In the genomic region with DNA sequence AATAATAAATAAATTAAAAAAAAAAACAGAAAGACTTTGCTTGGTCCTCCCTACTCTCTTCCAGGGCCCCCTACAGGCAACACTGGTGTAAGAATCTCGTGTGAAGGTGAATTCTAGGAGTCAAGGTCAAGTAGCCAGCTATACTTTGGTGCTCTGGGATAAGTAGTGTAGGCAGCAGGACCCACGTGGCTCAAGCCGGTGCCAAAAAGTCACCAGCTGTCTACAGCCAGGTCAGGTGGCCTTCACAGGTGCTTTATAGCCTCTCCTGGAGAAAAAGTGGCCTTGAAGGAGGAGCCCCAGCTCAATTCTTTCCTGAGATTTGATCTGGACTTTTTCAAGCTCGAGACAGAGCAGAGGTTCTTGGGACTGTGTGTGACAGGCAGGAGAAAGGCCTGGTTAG, we compare ENCODE assay signal across 17 mouse cellular contexts. TPM values are rescaled to one million over a fixed set of nuclear protein-coding genes. Genes with fewer than 3 reads are reported as not detected.
DNase-seq lines count a peak whose midpoint lies in the region; ATAC-seq and TF ChIP-seq lines count a peak whose summit lies in the region.
"Had no signal": no experiment of that assay in that cellular context is flagged by ENCODE, and none has a peak within 500 bp of the region (broad histone marks: within the 10 kb centered on the region; RNA-seq: fewer than 3 reads in every experiment).

No protein-coding gene starts in this region.

- 76% methylated on average over 4 of the region's 4 CpGs for WGBS in kidney, adult 2 months
- 71% methylated on average over 4 of the region's 4 CpGs for WGBS in kidney, embryonic 16.5 days
- 75% methylated on average over 4 of the region's 4 CpGs for WGBS in embryonic facial prominence, embryonic 15.5 days
- WGBS in stomach, postnatal 0 days: 76% methylated on average over 4 of the region's 4 CpGs

- H3K9me3 ChIP-seq in kidney, embryonic 16.5 days (ENCODE audit: low read length): no peaks in the 10 kb centered on the region
- H3K9me3 ChIP-seq in embryonic facial prominence, embryonic 15.5 days (replicated peaks): no peaks in the 10 kb centered on the region
- no peaks in the 10 kb centered on the region for H3K9me3 ChIP-seq in stomach, postnatal 0 days (ENCODE audit: control insufficient read depth, low read length)
- H3K9me3 ChIP-seq: midbrain, embryonic 12.5 days had no signal

- no peak for TF ChIP-seq EP300 in stomach, postnatal 0 days (optimal IDR thresholded peaks at IDR 0.05)

- no peak overlapping the region for H3K9ac ChIP-seq in kidney, embryonic 16.5 days (replicated peaks; ENCODE audit: low read length)
- H3K9ac ChIP-seq in embryonic facial prominence, embryonic 15.5 days: no peak overlapping the region
- no peak overlapping the region for H3K9ac ChIP-seq in stomach, postnatal 0 days (ENCODE audit: low read length)
- H3K9ac ChIP-seq: midbrain, embryonic 12.5 days had no signal

- no peak overlapping the region for H3K4me3 ChIP-seq in kidney, adult 2 months (ENCODE audit: insufficient read depth, low read depth, low read length)
- no peak overlapping the region for H3K4me3 ChIP-seq in kidney, embryonic 16.5 days (ENCODE audit: low read length)
- no peak overlapping the region for H3K4me3 ChIP-seq in embryonic facial prominence, embryonic 15.5 days (replicated peaks)
- no peak overlapping the region for H3K4me3 ChIP-seq in stomach, postnatal 0 days (ENCODE audit: low read depth, low read length)
- H3K4me3 ChIP-seq: gastrocnemius, adult 2 months had no signal

- no peak for TF ChIP-seq POLR2A in kidney, adult 2 months (IDR thresholded peaks at IDR 0.05; ENCODE audit: low read depth, low read length)

- ATAC-seq in kidney, embryonic 16.5 days (ENCODE audit: low FRiP score, low TSS enrichment): no peak
- no peak for ATAC-seq in embryonic facial prominence, embryonic 15.5 days (ENCODE audit: insufficient number of reproducible peaks, low FRiP score, low TSS enrichment, low read depth)
- ATAC-seq in stomach, postnatal 0 days (ENCODE audit: low FRiP score, low TSS enrichment): no peak
- ATAC-seq: forebrain, embryonic 16.5 days; hindbrain, postnatal 0 days; lung, postnatal 0 days had no signal

- H3K36me3 ChIP-seq in kidney, adult 2 months (ENCODE audit: control insufficient read depth, insufficient read depth, low read length): no peaks in the 10 kb centered on the region
- no peaks in the 10 kb centered on the region for H3K36me3 ChIP-seq in kidney, embryonic 16.5 days (ENCODE audit: insufficient read depth, low read length)
- H3K36me3 ChIP-seq in embryonic facial prominence, embryonic 15.5 days: no peaks in the 10 kb centered on the region
- no peaks in the 10 kb centered on the region for H3K36me3 ChIP-seq in stomach, postnatal 0 days (ENCODE audit: control insufficient read depth, insufficient read depth, low read length)
- H3K36me3 ChIP-seq: midbrain, embryonic 12.5 days had no signal

- H3K4me1 ChIP-seq in kidney, adult 2 months (ENCODE audit: control insufficient read depth, insufficient read depth, low read length): peaks cover 5% of the 10 kb centered on the region; the same call in 1 of the 2 replicates
- H3K4me1 ChIP-seq in kidney, embryonic 16.5 days (ENCODE audit: insufficient read depth, low read length): peaks cover 38% of the 10 kb centered on the region
- peaks cover 37% of the 10 kb centered on the region for H3K4me1 ChIP-seq in embryonic facial prominence, embryonic 15.5 days
- H3K4me1 ChIP-seq in stomach, postnatal 0 days (replicated peaks; ENCODE audit: control insufficient read depth, insufficient read depth): peaks cover 3% of the 10 kb centered on the region; the same call in 1 of the 2 replicates

- peak; percentile 52 for DNase-seq in kidney, adult 2 months
- peak; percentile 32 for DNase-seq in lung, postnatal 25 days (ENCODE audit: low spot score)
- no peak for DNase-seq in lung, postnatal 10 days
- DNase-seq in stomach, postnatal 0 days (ENCODE audit: low spot score): no peak
- DNase-seq in left cerebral cortex, adult 18-20 months (ENCODE audit: low spot score in 2 of 2): no peak
- no peak for DNase-seq in adrenal gland, adult 2 months
- DNase-seq: adrenal gland, postnatal 25 days; cerebellum, postnatal 14 days; gastrocnemius, adult 2 months; heart, postnatal 36 days; thymus, postnatal 25 days had no signal

- H3K27me3 ChIP-seq in kidney, adult 2 months (replicated peaks; ENCODE audit: control insufficient read depth, insufficient read depth, low read length): no peaks in the 10 kb centered on the region
- no peaks in the 10 kb centered on the region for H3K27me3 ChIP-seq in kidney, embryonic 16.5 days (ENCODE audit: insufficient read depth, low read length)
- no peaks in the 10 kb centered on the region for H3K27me3 ChIP-seq in embryonic facial prominence, embryonic 15.5 days
- no peaks in the 10 kb centered on the region for H3K27me3 ChIP-seq in stomach, postnatal 0 days (ENCODE audit: control insufficient read depth, insufficient read depth, low read length)

- TF ChIP-seq CTCF in kidney, adult 2 months (conservative IDR thresholded peaks at IDR 0.05; ENCODE audit: insufficient read depth, insufficient read length, low read depth, low read length): no peak
- 0 out of 2 replicates have a peak, but pooled peaks have one; percentile 6 for TF ChIP-seq CTCF in stomach, postnatal 0 days (IDR thresholded peaks at IDR 0.05; ENCODE audit: low read depth)

- H3K4me2 ChIP-seq in kidney, embryonic 16.5 days (replicated peaks; ENCODE audit: low read depth, low read length): no peak overlapping the region
- H3K4me2 ChIP-seq in embryonic facial prominence, embryonic 15.5 days (replicated peaks): peak overlapping the region; percentile 94; the same call in 1 of the 2 replicates
- no peak overlapping the region for H3K4me2 ChIP-seq in stomach, postnatal 0 days (replicated peaks; ENCODE audit: low read depth)

- no peak overlapping the region for H3K27ac ChIP-seq in kidney, adult 2 months (ENCODE audit: insufficient read depth, low read depth, low read length)
- H3K27ac ChIP-seq in kidney, embryonic 16.5 days (ENCODE audit: low read length): no peak overlapping the region
- H3K27ac ChIP-seq in embryonic facial prominence, embryonic 15.5 days (replicated peaks): no peak overlapping the region
- H3K27ac ChIP-seq in stomach, postnatal 0 days (replicated peaks): no peak overlapping the region
- H3K27ac ChIP-seq: gastrocnemius, adult 2 months; hindbrain, postnatal 0 days; midbrain, embryonic 12.5 days had no signal

RNA-seq across cellular contexts. Expression of gene Fkbp11, which starts 1.9 kb away (rescaled TPM):
- polyA plus RNA-seq in kidney, adult 2 months (2012; rRNA removed): 9.3 and 10.1 TPM in 2 replicates
- 36.6 and 39.1 TPM in 2 replicates for polyA plus RNA-seq in kidney, embryonic 16.5 days (2015; fragmentation: Nextera tagmentation; extraction: Ambion mirVana)
- 82.8 and 87.4 TPM in 2 replicates for polyA plus RNA-seq in embryonic facial prominence, embryonic 15.5 days (2015; fragmentation: Nextera tagmentation; extraction: Ambion mirVana)
- polyA plus RNA-seq in stomach, postnatal 0 days (2015; fragmentation: Nextera tagmentation; extraction: Ambion mirVana): 117 and 127 TPM in 2 replicates
- total RNA-seq in left cerebral cortex, adult 18-20 months (2021): 1 to 10 TPM; 1.9 to 2.6 TPM
- total RNA-seq in adrenal gland, adult 2 months (2021): 1 to 10 TPM; 4.9 to 9.3 TPM
- polyA plus RNA-seq in adrenal gland, adult 2 months (2012; rRNA removed): 8.4 and 10.0 TPM in 2 replicates

RNA-seq across cellular contexts. Expression of gene Ccdc65, which starts 18.1 kb away (rescaled TPM):
- polyA plus RNA-seq in kidney, adult 2 months (2012; rRNA removed): 0.42 and 0.60 TPM in 2 replicates
- 0.95 and 1.1 TPM in 2 replicates for polyA plus RNA-seq in kidney, embryonic 16.5 days (2015; fragmentation: Nextera tagmentation; extraction: Ambion mirVana)
- polyA plus RNA-seq in embryonic facial prominence, embryonic 15.5 days (2015; fragmentation: Nextera tagmentation; extraction: Ambion mirVana): 5.3 and 8.4 TPM in 2 replicates
- polyA plus RNA-seq in stomach, postnatal 0 days (2015; fragmentation: Nextera tagmentation; extraction: Ambion mirVana): 0.70 and 0.76 TPM in 2 replicates
- 10 to 100 TPM in 1 of 2 experiments, 1 to 10 TPM in 1; 9.5 to 10.5 TPM for total RNA-seq in left cerebral cortex, adult 18-20 months (2021)
- under 1 TPM; 0.32 to 0.62 TPM for total RNA-seq in adrenal gland, adult 2 months (2021)
- polyA plus RNA-seq in adrenal gland, adult 2 months (2012; rRNA removed): 0.11 and 0.23 TPM in 2 replicates
- total RNA-seq: gastrocnemius, adult 2 months had no signal

RNA-seq across cellular contexts. Expression of gene Arf3, which starts 36.9 kb away (rescaled TPM):
- 114 and 143 TPM in 2 replicates for polyA plus RNA-seq in kidney, adult 2 months (2012; rRNA removed)
- 56.3 and 59.5 TPM in 2 replicates for polyA plus RNA-seq in kidney, embryonic 16.5 days (2015; fragmentation: Nextera tagmentation; extraction: Ambion mirVana)
- 52.6 and 53.3 TPM in 2 replicates for polyA plus RNA-seq in embryonic facial prominence, embryonic 15.5 days (2015; fragmentation: Nextera tagmentation; extraction: Ambion mirVana)
- 29.5 and 33.1 TPM in 2 replicates for polyA plus RNA-seq in stomach, postnatal 0 days (2015; fragmentation: Nextera tagmentation; extraction: Ambion mirVana)
- 100 to 1,000 TPM; 724 to 773 TPM for total RNA-seq in left cerebral cortex, adult 18-20 months (2021)
- total RNA-seq in adrenal gland, adult 2 months (2021): 100 to 1,000 TPM; 130 to 136 TPM
- polyA plus RNA-seq in adrenal gland, adult 2 months (2012; rRNA removed): 82.4 and 106 TPM in 2 replicates

RNA-seq across cellular contexts. Expression of gene Rnd1, which starts 48.8 kb away (rescaled TPM):
- polyA plus RNA-seq in kidney, adult 2 months (2012; rRNA removed): 2.2 and 2.8 TPM in 2 replicates
- polyA plus RNA-seq in kidney, embryonic 16.5 days (2015; fragmentation: Nextera tagmentation; extraction: Ambion mirVana): 0.45 and 0.75 TPM in 2 replicates
- 0.60 and 1.1 TPM in 2 replicates for polyA plus RNA-seq in embryonic facial prominence, embryonic 15.5 days (2015; fragmentation: Nextera tagmentation; extraction: Ambion mirVana)
- polyA plus RNA-seq in stomach, postnatal 0 days (2015; fragmentation: Nextera tagmentation; extraction: Ambion mirVana): 0.35 and 0.46 TPM in 2 replicates
- 10 to 100 TPM; 24.4 to 30.7 TPM for total RNA-seq in left cerebral cortex, adult 18-20 months (2021)
- total RNA-seq in adrenal gland, adult 2 months (2021): 1 to 10 TPM; 3.9 to 4.0 TPM
- polyA plus RNA-seq in adrenal gland, adult 2 months (2012; rRNA removed): 1.4 and 3.0 TPM in 2 replicates

RNA-seq across cellular contexts. Expression of gene Wnt10b, which starts 51.9 kb away (rescaled TPM):
- 0.22 and 0.25 TPM in 2 replicates for polyA plus RNA-seq in kidney, adult 2 months (2012; rRNA removed)
- polyA plus RNA-seq in kidney, embryonic 16.5 days (2015; fragmentation: Nextera tagmentation; extraction: Ambion mirVana): 0.17 TPM in 1 of 2 replicates, not detected in the other
- polyA plus RNA-seq in embryonic facial prominence, embryonic 15.5 days (2015; fragmentation: Nextera tagmentation; extraction: Ambion mirVana): 6.0 and 8.0 TPM in 2 replicates
- polyA plus RNA-seq in stomach, postnatal 0 days (2015; fragmentation: Nextera tagmentation; extraction: Ambion mirVana): 0.11 TPM in 1 of 2 replicates, not detected in the other
- 1 to 10 TPM in 1 of 2 experiments, under 1 TPM in 1; 0.63 to 1.1 TPM for total RNA-seq in left cerebral cortex, adult 18-20 months (2021)
- 1 to 10 TPM in 1 of 2 experiments, under 1 TPM in 1; 0.84 to 2.2 TPM for total RNA-seq in adrenal gland, adult 2 months (2021)
- polyA plus RNA-seq in adrenal gland, adult 2 months (2012; rRNA removed): 0.45 and 2.2 TPM in 2 replicates
- polyA plus RNA-seq: forebrain, embryonic 16.5 days; hindbrain, postnatal 0 days had no signal

Comparison
In these comparisons a context has a peak if more than half of its experiments do, and no peak if none do; other contexts are left out.
1. DNase-seq: peak in kidney, adult 2 months (single experiment) and lung, postnatal 25 days (single experiment); none in lung, postnatal 10 days (single experiment), stomach, postnatal 0 days (single experiment), left cerebral cortex, adult 18-20 months (0 of 2) and adrenal gland, adult 2 months (single experiment).